Mouse (Mus musculus) embryonic fibroblast, embryonic 13.5 days (primary cell): ENCODE measurements around the gene Plcb3. TPM values are rescaled to one million over a fixed set of nuclear protein-coding genes. Genes with fewer than 3 reads are reported as not detected.

Experiments used
- H3K27ac ChIP-seq: 2 replicates; pipeline ENCODE4 v1.5.1; 2012; ENCODE audit warnings: low read length, control low read depth, inconsistent platforms; ENCODE audit not compliant: insufficient read depth
- H3K4me1 ChIP-seq: 2 replicates; pipeline ENCODE4 v1.6.1; 2011; ENCODE audit warnings: low read length; ENCODE audit not compliant: control insufficient read depth, insufficient read depth
- H3K4me3 ChIP-seq: 2 replicates; pipeline ENCODE4 v1.5.1; 2011; ENCODE audit warnings: mild to moderate bottlenecking, control low read depth, low read length; ENCODE audit not compliant: insufficient read depth
- CTCF ChIP-seq: IDR thresholded peaks from 2 replicates; pipeline ENCODE4 v1.5.1; 2011; ENCODE audit warnings: mild to moderate bottlenecking, control low read depth, low read length, moderate library complexity, borderline replicate concordance; ENCODE audit not compliant: insufficient read depth
- POLR2A ChIP-seq: IDR thresholded peaks from 2 replicates; pipeline ENCODE4 v1.6.1; 2011; ENCODE audit warnings: low read depth, mild to moderate bottlenecking, control low read depth, low read length, moderate library complexity
- polyA plus RNA-seq: library from polyadenylated mRNA; stranded (reverse); fragments of >200 nt; gene quantifications from 2 replicates; pipeline ENCODE4 v1.2.4, GENCODE M21; 2011; ENCODE audit warnings: low read depth; ENCODE audit not compliant: missing spikeins, insufficient read length

The Plcb3 gene
- polyA plus RNA-seq, 1 experiment, result 56.2 TPM

- H3K4me1 ChIP-seq, result peaks cover 9% of the 10 kb centered on the region
- peak; percentile 33; the same call in 1 of the 2 replicates for TF ChIP-seq POLR2A
- peak; percentile 49; the same call in 1 of the 2 replicates for TF ChIP-seq CTCF
- peak overlapping the region; percentile 48 for H3K4me3 ChIP-seq
- H3K27ac ChIP-seq, result peak overlapping the region; percentile 23
These were observed 3.5 kb upstream of the Plcb3 start for GRCm38 (mm10) chr19:6979486-6980380.

DNA sequence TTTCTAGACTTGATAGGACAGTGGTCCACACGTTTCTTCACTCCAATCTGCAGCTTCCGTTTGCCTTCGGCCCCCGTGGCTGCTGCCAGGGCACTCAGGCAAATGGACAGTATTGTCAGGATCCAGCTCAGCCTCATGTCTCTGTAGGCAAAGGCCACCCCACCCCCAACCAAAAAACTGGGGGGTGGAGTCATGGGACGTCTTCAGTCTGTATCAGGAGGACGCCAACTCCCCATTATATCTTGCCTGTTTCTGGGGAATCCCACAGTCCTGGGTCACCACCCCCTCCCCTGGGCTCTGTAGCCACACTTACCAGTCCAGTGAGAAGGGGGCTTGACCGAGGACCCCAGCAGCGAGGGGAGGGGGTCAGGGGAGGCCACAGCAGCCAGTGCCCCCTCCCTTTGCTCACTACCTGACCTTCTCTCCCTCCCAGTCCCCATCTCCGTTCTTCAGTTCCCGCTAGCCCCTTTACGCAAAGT, 2.8 kb upstream of the Plcb3 start:
- TF ChIP-seq POLR2A, result peak; percentile 22; the same call in 1 of the 2 replicates
- TF ChIP-seq CTCF, result no peak
- Histone ChIP-seq H3K27ac (peak overlapping the region; percentile 21), H3K4me1 (peaks cover 9% of the 10 kb centered on the region), H3K4me3 (peak overlapping the region; percentile 44)

- no peak for TF ChIP-seq CTCF
- no peak for TF ChIP-seq POLR2A
- peak overlapping the region; percentile 44 for H3K4me3 ChIP-seq
- peaks cover 9% of the 10 kb centered on the region for H3K4me1 ChIP-seq
- H3K27ac ChIP-seq, result 0 out of 2 replicates have a peak overlapping the region, but pooled peaks have one; percentile 10
These were observed 2.3 kb upstream of the Plcb3 start for GRCm38 (mm10) chr19:6978639-6978974.

DNA sequence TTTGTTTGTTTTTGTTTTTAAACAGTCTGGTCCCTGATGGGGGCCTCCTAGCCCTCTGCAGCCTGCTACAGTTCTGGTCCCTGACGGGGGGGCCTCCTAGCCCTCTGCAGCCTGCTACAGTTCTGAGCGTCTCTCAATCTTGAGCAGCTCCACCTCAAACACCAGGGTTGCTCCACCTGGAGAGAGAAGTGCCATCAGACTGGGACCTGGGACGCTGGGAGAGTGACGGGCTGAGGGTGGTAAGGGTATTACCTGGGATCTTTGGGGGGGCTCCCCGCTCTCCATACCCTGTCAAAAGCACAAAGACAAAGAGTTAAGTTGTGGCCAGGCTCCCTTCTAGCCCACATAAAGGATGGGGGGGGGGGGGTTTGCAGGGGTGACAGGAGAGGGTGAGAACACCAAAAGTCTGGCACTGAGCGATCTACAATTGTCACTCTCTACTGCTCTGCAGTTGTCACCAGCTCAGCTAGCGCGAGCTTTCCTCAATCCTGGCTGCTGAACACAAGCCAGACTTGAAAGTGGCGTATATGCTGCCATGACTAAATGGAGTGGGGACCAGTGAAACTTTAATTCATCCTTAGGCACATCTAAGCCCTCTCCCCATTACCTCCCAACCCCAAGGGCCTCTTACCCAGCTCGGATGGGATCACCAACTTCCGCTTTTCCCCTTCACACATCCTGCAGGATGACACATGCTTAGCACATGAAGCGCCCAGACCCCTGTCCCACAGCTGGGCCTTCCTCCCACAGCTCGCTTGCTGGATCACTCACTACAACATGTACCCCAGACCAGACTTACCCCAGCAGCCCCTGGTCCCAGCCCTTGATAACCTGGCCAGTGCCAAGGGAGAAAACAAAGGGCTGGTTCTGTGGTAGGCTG, 1.7 kb upstream of the Plcb3 start:
- Histone ChIP-seq H3K4me1 (peaks cover 9% of the 10 kb centered on the region), H3K4me3 (no peak overlapping the region), H3K27ac (no peak overlapping the region)
- TF ChIP-seq CTCF, result no peak
- no peak for TF ChIP-seq POLR2A

DNA sequence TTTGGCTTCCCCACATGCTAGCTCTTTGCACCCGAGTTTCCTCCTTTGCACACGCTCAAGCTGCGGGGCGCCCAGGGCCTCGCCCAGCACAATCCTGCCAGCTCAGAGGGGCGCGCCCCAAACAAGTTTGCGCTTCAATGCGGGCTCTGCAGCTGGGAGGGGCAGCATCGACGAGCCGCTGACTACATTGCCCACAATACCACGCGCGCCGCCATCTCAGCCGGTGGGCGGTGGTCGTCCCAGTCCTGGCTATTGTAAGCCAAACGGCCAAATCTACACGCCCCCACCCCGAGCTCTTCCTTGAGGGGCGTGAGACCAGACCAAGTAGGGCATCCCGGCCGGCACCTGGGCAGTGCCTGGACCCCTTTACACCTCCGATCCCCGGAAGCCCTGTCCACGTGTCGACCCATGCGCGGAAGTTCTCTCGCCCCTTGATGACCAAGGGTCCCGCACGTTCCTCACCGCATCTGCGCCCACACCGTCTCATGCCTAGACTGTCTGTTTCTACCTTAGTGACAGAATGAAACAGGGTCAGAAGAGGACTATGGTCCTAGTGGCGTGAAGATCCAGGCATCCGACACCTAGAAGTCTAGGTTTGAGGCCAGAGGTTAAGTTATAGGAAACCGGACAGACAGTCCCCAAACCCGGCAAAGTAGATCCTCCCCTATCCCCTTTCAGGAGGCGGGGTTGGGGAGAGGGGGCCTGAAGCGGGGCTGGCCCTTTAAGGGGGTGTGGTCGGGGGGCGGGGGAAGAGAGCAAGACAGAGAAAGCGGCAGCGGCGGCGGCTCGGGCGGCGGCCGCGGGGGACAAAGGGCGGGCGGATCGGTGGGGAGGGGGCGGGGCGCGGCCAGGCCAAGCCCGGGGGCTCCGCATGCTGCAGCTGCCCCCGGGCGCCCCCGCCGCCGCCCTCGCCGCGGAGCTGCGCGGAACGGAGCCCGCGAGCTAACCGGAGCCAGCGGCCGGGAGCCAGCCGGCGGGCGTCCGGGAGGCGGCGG, 1.8 kb downstream of the Plcb3 start, which contains the start of gene Ppp1r14b:
Ppp1r14b (plus strand) TSS at position 758 of the 995 bp plus-strand sequence.
- Histone ChIP-seq H3K27ac (peak within 1 kb of the TSS; percentile 89), H3K4me1 (peaks cover 15% of the 10 kb centered on the region), H3K4me3 (peak within 1 kb of the TSS; percentile 98)
- TF ChIP-seq POLR2A (peak; percentile 92), CTCF (no peak)

GRCm38 (mm10) chr19:6973581-6974190, 2.6 kb downstream of the Plcb3 start:
- peak overlapping the region; percentile 41 for H3K4me3 ChIP-seq
- H3K4me1 ChIP-seq, result peaks cover 12% of the 10 kb centered on the region; the same call in 1 of the 2 replicates
- peak overlapping the region; percentile 61; the same call in 1 of the 2 replicates for H3K27ac ChIP-seq
- TF ChIP-seq CTCF (no peak), POLR2A (no peak)

GRCm38 (mm10) chr19:6972247-6972917, 3.9 kb downstream of the Plcb3 start:
- no peak overlapping the region for H3K27ac ChIP-seq
- no peak overlapping the region for H3K4me3 ChIP-seq
- H3K4me1 ChIP-seq, result peaks cover 11% of the 10 kb centered on the region; the same call in 1 of the 2 replicates
- TF ChIP-seq CTCF, result no peak
- TF ChIP-seq POLR2A, result no peak

GRCm38 (mm10) chr19:6971644-6972043, 4.6 kb downstream of the Plcb3 start:
- TF ChIP-seq CTCF, result no peak
- no peak for TF ChIP-seq POLR2A
- no peak overlapping the region for H3K4me3 ChIP-seq
- peaks cover 11% of the 10 kb centered on the region; the same call in 1 of the 2 replicates for H3K4me1 ChIP-seq
- no peak overlapping the region for H3K27ac ChIP-seq
